Mouse (Mus musculus) intestine, embryonic 14.5 days (tissue): ENCODE results near the gene Gm10518. TPM values are rescaled to one million over a fixed set of nuclear protein-coding genes. Genes with fewer than 3 reads are reported as not detected.

ENCODE experiments used
- ATAC-seq: fragments of 200-750 bp; cut with Nextera tagmentation; replicated peaks from 2 replicates; pipeline ENCODE4 v1.8.0; 2017; ENCODE audit warnings: low read depth, moderate number of reproducible peaks, moderate TSS enrichment, moderate library complexity; ENCODE audit not compliant: low FRiP score, low TSS enrichment
- DNase-seq: peaks from one replicate; pipeline ENCODE4 v3.0.0-alpha.2; 2018; ENCODE audit warnings: low spot score
- H3K27ac ChIP-seq: fragments of 300-500 bp; sonication (generic); 2 replicates; pipeline ENCODE4 v1.5.1; 2014; ENCODE audit warnings: low read depth, mild to moderate bottlenecking, control low read depth
- H3K27me3 ChIP-seq: fragments of 300-500 bp; sonication (generic); replicated peaks from 2 replicates; pipeline ENCODE4 v1.6.1; 2014; ENCODE audit warnings: low read length, control low read depth; ENCODE audit not compliant: control insufficient read depth, insufficient read depth
- H3K36me3 ChIP-seq: fragments of 300-500 bp; sonication (generic); 2 replicates; pipeline ENCODE4 v1.6.1; 2014; ENCODE audit warnings: low read length, control low read depth; ENCODE audit not compliant: control insufficient read depth, insufficient read depth
- H3K4me1 ChIP-seq: fragments of 300-500 bp; sonication (generic); replicated peaks from 2 replicates; pipeline ENCODE4 v1.6.1; 2014; ENCODE audit warnings: low read length, control low read depth, mixed read lengths; ENCODE audit not compliant: control insufficient read depth, insufficient read depth
- H3K4me2 ChIP-seq: fragments of 300-500 bp; sonication (generic); 2 replicates; pipeline ENCODE4 v1.6.1; 2014; ENCODE audit warnings: low read length
- H3K4me3 ChIP-seq: fragments of 300-500 bp; sonication (generic); 2 replicates; pipeline ENCODE4 v1.5.1; 2014; ENCODE audit warnings: low read depth, low read length, control low read depth, mixed read lengths
- H3K9ac ChIP-seq: fragments of 300-500 bp; sonication (generic); 2 replicates; pipeline ENCODE4 v1.6.1; 2014; ENCODE audit warnings: mild to moderate bottlenecking, low read length
- H3K9me3 ChIP-seq: fragments of 300-500 bp; sonication (generic); 2 replicates; pipeline ENCODE4 v1.6.1; 2016; ENCODE audit warnings: low read length, control low read depth; ENCODE audit not compliant: control insufficient read depth
- WGBS: fragments of 180-500 bp; shearing (Covaris S2); extraction: QIAGEN DNeasy Blood & Tissue Kit; methylation state at CpG from one replicate; pipeline ENCODE4 v1.1.7; 2014; 5-methylcytosine and 5-hydroxymethylcytosine counted together
- polyA plus RNA-seq: library from polyadenylated mRNA; unstranded; fragments of >200 nt; fragmentation: Nextera tagmentation; extraction: Ambion mirVana; gene quantifications from 2 replicates; pipeline ENCODE4 v1.2.1, GENCODE M21; 2014

Gm10518 gene
- polyA plus RNA-seq, 1 experiment from 2014 or later: 0.28 TPM

DNA sequence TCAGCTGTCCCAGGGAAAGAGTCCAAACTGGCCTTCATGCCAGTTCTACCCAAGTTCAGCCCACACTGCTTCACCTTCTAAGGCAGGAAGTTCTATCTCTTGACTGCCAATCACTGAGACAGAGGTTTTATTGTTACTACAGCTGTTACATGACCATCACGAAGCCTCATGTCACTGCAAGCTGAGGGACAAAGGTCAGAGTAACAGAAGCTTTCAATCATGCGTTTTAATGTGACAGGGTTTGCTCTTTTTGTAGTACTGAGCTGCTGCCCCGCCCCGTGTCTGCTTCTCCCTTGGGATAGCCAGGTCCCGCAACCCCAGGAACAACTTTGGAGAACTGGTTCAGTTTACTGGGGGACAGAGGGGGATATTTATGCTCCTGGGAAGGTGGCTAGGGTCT, 21.4 kb downstream of the Gm10518 start:
- no peak for DNase-seq
- H3K27me3 ChIP-seq: no peaks in the 10 kb centered on the region
- WGBS: 58% methylated on average over 5 of the region's 5 CpGs
- H3K36me3 ChIP-seq: no peaks in the 10 kb centered on the region
- no peaks in the 10 kb centered on the region for H3K4me1 ChIP-seq
- H3K4me2 ChIP-seq: no peak overlapping the region
- no peaks in the 10 kb centered on the region for H3K9me3 ChIP-seq
- H3K9ac ChIP-seq: no peak overlapping the region
- ATAC-seq: no peak
- H3K27ac ChIP-seq: no peak overlapping the region
- H3K4me3 ChIP-seq: no peak overlapping the region

DNA sequence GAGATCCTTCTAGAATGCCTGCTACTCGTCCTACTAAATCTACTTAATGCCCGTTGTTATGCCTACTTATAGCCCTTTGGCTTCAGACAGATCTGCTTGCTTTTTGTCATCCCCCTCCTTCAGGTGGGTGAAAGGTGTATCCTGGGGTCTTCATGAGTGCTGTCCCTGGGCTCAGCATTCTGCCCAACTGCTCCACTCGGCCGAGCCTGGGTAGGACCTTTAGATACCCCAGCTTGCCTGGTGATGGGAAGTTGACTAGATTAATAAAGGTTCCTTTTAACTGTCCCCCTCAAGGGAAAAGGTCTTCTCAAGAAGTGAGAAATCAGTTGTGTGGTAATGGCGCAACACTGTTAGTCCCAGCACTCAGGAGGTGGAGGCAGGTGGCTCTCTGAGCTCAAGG, 24.9 kb downstream of the Gm10518 start:
- H3K4me3 ChIP-seq: no peak overlapping the region
- ATAC-seq: no peak
- no peak for DNase-seq
- H3K9ac ChIP-seq: no peak overlapping the region
- 91% methylated on average over 5 of the region's 5 CpGs for WGBS
- no peak overlapping the region for H3K4me2 ChIP-seq
- no peaks in the 10 kb centered on the region for H3K9me3 ChIP-seq
- no peak overlapping the region for H3K27ac ChIP-seq
- H3K4me1 ChIP-seq: no peaks in the 10 kb centered on the region
- H3K27me3 ChIP-seq: no peaks in the 10 kb centered on the region
- H3K36me3 ChIP-seq: no peaks in the 10 kb centered on the region

GRCm38 (mm10) chr1:179828900-179829299, 25.7 kb downstream of the Gm10518 start:
- no peaks in the 10 kb centered on the region for H3K36me3 ChIP-seq
- no peak for ATAC-seq
- 80% methylated on average over 4 of the region's 4 CpGs for WGBS
- no peak overlapping the region for H3K4me2 ChIP-seq
- H3K27ac ChIP-seq: no peak overlapping the region
- no peak overlapping the region for H3K4me3 ChIP-seq
- no peaks in the 10 kb centered on the region for H3K27me3 ChIP-seq
- DNase-seq: no peak
- H3K9ac ChIP-seq: no peak overlapping the region
- no peaks in the 10 kb centered on the region for H3K9me3 ChIP-seq
- no peaks in the 10 kb centered on the region for H3K4me1 ChIP-seq

DNA sequence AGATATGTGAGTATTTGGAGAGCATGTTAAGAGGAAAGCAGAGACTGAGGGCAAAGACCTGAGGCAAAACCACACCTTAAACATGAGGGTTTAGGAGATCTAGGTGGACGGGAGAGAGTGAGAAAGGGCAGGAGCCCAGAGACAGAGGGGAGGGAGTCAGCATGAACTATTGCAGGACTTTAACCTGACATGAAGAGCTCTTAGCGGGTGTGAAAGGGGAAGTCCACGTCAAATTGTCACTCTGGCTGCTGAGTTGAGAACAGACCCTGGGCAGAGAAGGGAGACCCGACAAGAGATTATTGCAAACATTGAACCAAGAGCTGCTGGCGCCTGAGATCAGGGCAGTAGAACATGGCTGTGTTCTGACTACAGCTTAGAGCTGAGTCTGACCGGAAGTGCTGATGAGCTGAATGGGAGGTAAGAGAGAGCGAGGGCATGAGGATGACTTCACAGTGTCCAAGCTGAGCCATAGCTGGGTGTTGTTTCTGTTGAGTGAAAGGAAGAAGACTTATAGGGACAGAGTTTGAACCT, 29.6 kb downstream of the Gm10518 start:
- Histone ChIP-seq H3K36me3 (no peaks in the 10 kb centered on the region), H3K4me2 (no peak overlapping the region), H3K27ac (no peak overlapping the region), H3K4me3 (no peak overlapping the region), H3K9ac (no peak overlapping the region), H3K27me3 (no peaks in the 10 kb centered on the region), H3K4me1 (no peaks in the 10 kb centered on the region), H3K9me3 (peaks cover 4% of the 10 kb centered on the region; the same call in 1 of the 2 replicates)
- WGBS: 74% methylated on average over 7 of the region's 7 CpGs
- DNase-seq: no peak
- ATAC-seq: no peak

GRCm38 (mm10) chr1:179833596-179833995, 30.4 kb downstream of the Gm10518 start:
- Histone ChIP-seq H3K4me1 (no peaks in the 10 kb centered on the region), H3K4me3 (no peak overlapping the region), H3K36me3 (no peaks in the 10 kb centered on the region), H3K9me3 (peaks cover 4% of the 10 kb centered on the region; the same call in 1 of the 2 replicates), H3K9ac (no peak overlapping the region), H3K4me2 (no peak overlapping the region), H3K27me3 (no peaks in the 10 kb centered on the region), H3K27ac (no peak overlapping the region)
- WGBS: 44% methylated on average over 1 of the region's 1 CpGs
- ATAC-seq (no peak), DNase-seq (no peak)

GRCm38 (mm10) chr1:179835753-179836425, 32.7 kb downstream of the Gm10518 start:
- Histone ChIP-seq H3K9me3 (peaks cover 4% of the 10 kb centered on the region; the same call in 1 of the 2 replicates), H3K36me3 (no peaks in the 10 kb centered on the region), H3K27me3 (no peaks in the 10 kb centered on the region), H3K4me1 (no peaks in the 10 kb centered on the region), H3K27ac (no peak overlapping the region), H3K4me2 (no peak overlapping the region), H3K4me3 (no peak overlapping the region), H3K9ac (no peak overlapping the region)
- no peak for ATAC-seq
- WGBS: 96% methylated on average over 1 of the region's 1 CpGs
- DNase-seq: no peak

- Histone ChIP-seq H3K36me3 (no peaks in the 10 kb centered on the region), H3K9ac (no peak overlapping the region), H3K27ac (no peak overlapping the region), H3K9me3 (peaks cover 4% of the 10 kb centered on the region; the same call in 1 of the 2 replicates), H3K4me2 (no peak overlapping the region), H3K4me1 (no peaks in the 10 kb centered on the region), H3K4me3 (no peak overlapping the region), H3K27me3 (no peaks in the 10 kb centered on the region)
- DNase-seq (no peak), ATAC-seq (no peak)
- WGBS: 86% methylated on average over 7 of the region's 7 CpGs
Measured at GRCm38 (mm10) chr1:179836426-179837404, 33.5 kb downstream of the Gm10518 start.

GRCm38 (mm10) chr1:179842568-179842967, 39.4 kb downstream of the Gm10518 start:
- no peaks in the 10 kb centered on the region; the same call in 1 of the 2 replicates for H3K4me1 ChIP-seq
- no peaks in the 10 kb centered on the region for H3K36me3 ChIP-seq
- no peak for ATAC-seq
- no peaks in the 10 kb centered on the region for H3K9me3 ChIP-seq
- H3K27ac ChIP-seq: no peak overlapping the region
- no peak for DNase-seq
- no peak overlapping the region for H3K4me2 ChIP-seq
- WGBS: 84% methylated on average over 7 of the region's 7 CpGs
- H3K9ac ChIP-seq: no peak overlapping the region
- no peaks in the 10 kb centered on the region for H3K27me3 ChIP-seq
- H3K4me3 ChIP-seq: no peak overlapping the region
